Mouse (Mus musculus) small intestine, adult 2 months (tissue): ENCODE measurements around the gene Pycard. TPM values are rescaled to one million over a fixed set of nuclear protein-coding genes. Genes with fewer than 3 reads are reported as not detected.

Experiments
- H3K27ac ChIP-seq: fragments of 200-500 bp; 2 replicates; pipeline ENCODE4 v1.5.1; 2012; ENCODE audit warnings: low read depth, low read length, control low read depth, inconsistent platforms; ENCODE audit not compliant: insufficient read depth
- H3K27me3 ChIP-seq: fragments of 200-500 bp; 2 replicates; pipeline ENCODE4 v1.6.1; 2012; ENCODE audit warnings: mild to moderate bottlenecking, moderate library complexity, low read length, inconsistent platforms; ENCODE audit not compliant: control insufficient read depth, insufficient read depth
- H3K36me3 ChIP-seq: fragments of 200-500 bp; 2 replicates; pipeline ENCODE4 v1.6.1; 2012; ENCODE audit warnings: mild to moderate bottlenecking, low read length, control low read depth, inconsistent platforms; ENCODE audit not compliant: control insufficient read depth, insufficient read depth
- H3K4me1 ChIP-seq: fragments of 200-500 bp; 2 replicates; pipeline ENCODE4 v1.6.1; 2012; ENCODE audit warnings: low read length, inconsistent platforms, mixed read lengths; ENCODE audit not compliant: control insufficient read depth, insufficient read depth, insufficient read length
- H3K4me3 ChIP-seq: fragments of 200-500 bp; 2 replicates; pipeline ENCODE4 v1.5.1; 2012; ENCODE audit warnings: low read depth, mild to moderate bottlenecking, control low read depth, inconsistent platforms, low read length, moderate library complexity
- CTCF ChIP-seq: fragments of 200-500 bp; IDR thresholded peaks from 2 replicates; pipeline ENCODE4 v1.5.1; 2012; ENCODE audit warnings: low read depth, mild to moderate bottlenecking, control low read depth, inconsistent platforms, low read length, moderate library complexity, mixed read lengths; ENCODE audit not compliant: insufficient replicate concordance, insufficient read length; ENCODE audit errors: extremely low read depth
- POLR2A ChIP-seq: fragments of 200-500 bp; IDR thresholded peaks from 2 replicates; pipeline ENCODE4 v1.6.1; 2012; ENCODE audit warnings: low read depth, mild to moderate bottlenecking, control low read depth, inconsistent platforms, low read length, moderate library complexity
- WGBS: fragments of 180-500 bp; shearing (Covaris S2); methylation state at CpG from one replicate; pipeline ENCODE4 v1.1.7; 2018; 5-methylcytosine and 5-hydroxymethylcytosine counted together
- polyA plus RNA-seq: library from polyadenylated mRNA; depleted of rRNA; stranded (reverse); fragments of >200 nt; gene quantifications from 2 replicates; pipeline ENCODE4 v1.2.3, GENCODE M21; 2012

The Pycard gene
- polyA plus RNA-seq, 1 experiment, result 952 TPM

DNA sequence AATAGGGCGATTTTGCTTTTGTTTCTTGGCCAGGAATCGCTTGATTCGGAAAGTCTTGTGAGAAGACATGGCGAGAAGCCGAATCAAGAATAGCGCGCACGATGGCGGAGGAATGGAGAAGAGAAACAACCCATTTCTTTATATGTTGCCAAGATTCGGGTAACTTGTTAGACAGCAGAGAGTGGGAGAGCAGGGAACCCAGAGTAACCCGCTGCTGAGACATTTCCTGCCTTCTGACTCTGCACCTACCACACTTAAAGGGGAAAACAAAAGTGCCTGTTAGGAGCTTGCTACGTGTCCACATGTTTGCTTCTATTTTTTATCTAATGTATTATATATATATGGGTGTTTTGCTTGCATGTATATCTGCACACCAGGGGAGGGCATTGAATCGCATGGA lies 19.4 kb upstream of the Pycard start:
- H3K27ac ChIP-seq, result no peak overlapping the region
- peaks cover 2% of the 10 kb centered on the region; the same call in 1 of the 2 replicates for H3K4me1 ChIP-seq
- TF ChIP-seq POLR2A (no peak), CTCF (no peak)
- H3K4me3 ChIP-seq, result no peak overlapping the region
- no peaks in the 10 kb centered on the region for H3K27me3 ChIP-seq
- WGBS, result 93% methylated on average over 13 of the region's 13 CpGs
- peaks cover 12% of the 10 kb centered on the region for H3K36me3 ChIP-seq

DNA sequence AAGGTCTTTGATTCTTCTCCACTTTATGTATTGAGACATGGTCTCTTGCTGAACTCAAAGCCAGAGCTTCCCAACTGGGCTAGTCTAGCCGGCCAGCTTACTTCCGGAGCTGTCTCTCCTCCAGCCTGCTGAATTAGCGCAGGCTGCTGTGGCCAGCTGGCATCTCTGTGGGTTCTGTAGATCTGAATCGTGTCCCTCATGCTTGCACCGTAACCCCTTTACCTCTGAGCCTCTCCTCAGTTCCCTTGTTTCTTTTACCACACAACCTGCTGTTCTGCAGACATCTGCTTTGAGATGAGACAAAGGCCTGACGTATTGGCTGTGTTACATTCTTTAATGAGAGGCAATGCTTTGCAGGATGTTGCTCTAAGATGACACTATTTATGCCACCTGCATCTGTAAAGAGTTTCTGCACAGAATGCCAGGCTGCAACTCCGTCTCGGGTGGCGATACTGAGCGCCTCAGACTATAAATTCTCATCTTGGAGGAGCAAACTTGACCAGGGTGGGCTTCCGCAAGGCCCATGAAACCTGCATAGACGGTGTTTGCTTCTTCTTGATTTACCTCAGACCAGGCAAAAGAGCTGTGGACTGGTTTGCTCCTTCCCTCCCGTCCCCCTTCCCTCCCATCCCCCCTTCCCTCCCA lies 18.6 kb upstream of the Pycard start:
- TF ChIP-seq CTCF (no peak), POLR2A (no peak)
- Histone ChIP-seq H3K4me1 (peaks cover 2% of the 10 kb centered on the region; the same call in 1 of the 2 replicates), H3K4me3 (no peak overlapping the region), H3K36me3 (peaks cover 16% of the 10 kb centered on the region), H3K27ac (no peak overlapping the region), H3K27me3 (no peaks in the 10 kb centered on the region)
- 86% methylated on average over 13 of the region's 13 CpGs for WGBS

DNA sequence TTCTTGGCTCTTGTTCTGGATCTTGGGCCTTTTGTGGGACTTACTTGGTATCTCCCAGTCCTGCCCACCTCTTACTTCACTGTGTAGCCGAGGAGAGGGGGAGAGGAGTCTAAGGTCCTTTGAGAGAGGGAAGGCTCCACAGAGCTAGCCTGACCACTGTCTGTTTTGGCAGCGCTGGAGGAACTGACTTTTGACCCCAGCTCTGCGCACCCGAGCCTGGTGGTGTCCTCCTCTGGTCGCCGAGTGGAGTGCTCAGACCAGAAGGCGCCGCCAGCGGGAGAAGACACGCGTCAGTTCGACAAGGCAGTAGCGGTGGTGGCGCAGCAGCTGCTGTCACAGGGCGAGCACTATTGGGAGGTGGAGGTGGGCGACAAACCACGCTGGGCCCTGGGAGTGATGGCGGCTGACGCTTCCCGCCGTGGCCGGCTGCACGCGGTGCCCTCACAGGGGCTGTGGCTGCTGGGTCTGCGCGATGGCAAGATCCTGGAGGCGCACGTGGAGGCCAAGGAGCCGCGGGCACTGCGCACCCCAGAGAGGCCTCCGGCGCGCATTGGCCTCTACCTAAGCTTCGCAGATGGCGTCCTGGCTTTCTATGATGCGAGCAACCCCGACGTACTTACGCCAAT lies 16.2 kb upstream of the Pycard start:
- H3K27me3 ChIP-seq, result no peaks in the 10 kb centered on the region
- TF ChIP-seq POLR2A, result no peak
- no peak for TF ChIP-seq CTCF
- H3K4me1 ChIP-seq, result peaks cover 9% of the 10 kb centered on the region
- H3K27ac ChIP-seq, result no peak overlapping the region
- peaks cover 16% of the 10 kb centered on the region for H3K36me3 ChIP-seq
- WGBS, result 75% methylated on average over 40 of the region's 40 CpGs
- H3K4me3 ChIP-seq, result no peak overlapping the region

DNA sequence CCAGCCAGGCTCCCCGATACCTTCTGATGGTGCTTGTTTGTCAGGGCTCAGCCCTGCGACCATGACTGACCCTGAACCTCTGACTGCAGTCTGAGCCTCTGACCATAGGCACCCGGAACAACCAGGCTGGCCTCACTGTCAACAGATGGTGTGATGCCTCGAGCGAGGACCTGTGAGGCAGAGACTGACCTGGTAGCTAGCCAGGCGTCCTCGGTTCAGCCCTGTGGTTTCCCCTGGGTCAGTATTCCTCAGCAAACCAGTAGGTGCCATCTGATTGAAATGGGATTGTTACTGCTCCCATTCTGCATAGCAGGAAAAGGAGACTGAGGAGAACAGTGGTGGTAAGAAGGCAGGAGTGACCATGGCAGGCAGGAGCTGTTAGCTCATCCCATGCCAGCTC lies 12.5 kb upstream of the Pycard start:
- WGBS, result 62% methylated on average over 7 of the region's 7 CpGs
- TF ChIP-seq CTCF, result no peak
- TF ChIP-seq POLR2A, result no peak
- no peak overlapping the region for H3K27ac ChIP-seq

DNA sequence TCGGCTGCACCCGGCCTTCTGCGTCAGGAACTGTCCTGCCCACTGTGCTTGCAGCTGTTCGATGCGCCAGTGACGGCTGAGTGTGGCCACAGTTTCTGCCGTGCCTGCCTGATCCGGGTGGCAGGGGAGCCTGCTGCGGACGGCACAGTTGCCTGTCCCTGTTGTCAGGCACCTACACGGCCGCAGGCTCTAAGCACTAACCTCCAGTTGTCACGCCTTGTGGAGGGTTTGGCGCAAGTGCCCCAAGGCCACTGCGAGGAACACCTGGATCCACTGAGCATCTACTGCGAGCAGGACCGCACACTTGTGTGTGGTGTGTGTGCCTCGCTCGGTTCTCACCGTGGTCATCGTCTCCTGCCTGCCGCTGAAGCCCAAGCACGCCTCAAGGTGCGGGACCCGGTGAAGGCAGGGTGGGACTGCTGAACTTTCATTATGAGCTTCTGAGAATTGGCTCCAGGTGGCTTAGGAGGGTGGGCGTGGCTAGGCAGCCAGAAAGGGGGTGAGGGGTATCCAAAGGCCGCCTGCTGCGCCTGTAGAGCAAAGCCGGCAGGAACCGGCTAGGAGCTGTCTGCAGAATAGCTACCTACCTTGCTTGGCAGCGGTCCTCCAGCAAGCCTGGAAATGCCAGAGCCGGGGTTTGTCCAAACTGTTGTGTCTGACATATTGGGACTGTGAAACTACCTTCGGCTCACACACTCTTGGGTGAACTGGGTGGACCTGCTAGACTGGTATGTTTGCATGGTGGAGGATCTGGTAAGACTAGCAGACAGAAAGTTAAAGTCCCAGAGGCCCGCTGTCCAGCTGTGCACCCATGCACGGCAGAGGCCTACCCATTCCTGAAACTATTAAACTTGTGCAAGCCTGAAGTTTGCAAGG lies 11.1 kb upstream of the Pycard start:
- peak; percentile 48; the same call in 1 of the 2 replicates for TF ChIP-seq POLR2A
- TF ChIP-seq CTCF, result no peak
- peaks cover 13% of the 10 kb centered on the region for H3K36me3 ChIP-seq
- H3K27ac ChIP-seq, result peak overlapping the region; percentile 95
- peak overlapping the region; percentile 66 for H3K4me3 ChIP-seq
- WGBS, result 17% methylated on average over 35 of the region's 35 CpGs
- peaks cover 13% of the 10 kb centered on the region for H3K4me1 ChIP-seq
- H3K27me3 ChIP-seq, result no peaks in the 10 kb centered on the region

More for the DNA sequence above, 12.5 kb upstream of the Pycard start:
- Histone ChIP-seq H3K36me3 (peaks cover 16% of the 10 kb centered on the region), H3K27me3 (no peaks in the 10 kb centered on the region), H3K4me3 (no peak overlapping the region), H3K4me1 (peaks cover 13% of the 10 kb centered on the region)

DNA sequence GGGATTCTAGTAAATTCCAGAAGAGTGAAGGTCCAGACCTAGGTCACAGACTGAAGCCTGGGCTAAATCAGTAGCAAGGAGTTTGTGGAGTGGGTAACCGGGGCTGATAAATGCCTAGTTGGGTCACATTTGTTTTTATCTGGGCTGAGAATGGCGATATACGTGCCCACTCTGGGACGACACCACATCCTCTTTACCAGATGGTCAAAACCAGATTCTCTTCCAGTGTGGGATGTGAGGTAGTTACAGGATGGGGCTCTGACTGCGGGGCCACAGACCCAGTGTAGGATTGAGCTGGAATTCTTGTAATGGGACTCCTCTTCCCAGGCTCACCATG lies 10.5 kb upstream of the Pycard start:
- Histone ChIP-seq H3K36me3 (peaks cover 8% of the 10 kb centered on the region), H3K4me1 (peaks cover 13% of the 10 kb centered on the region), H3K4me3 (peak overlapping the region; percentile 66), H3K27me3 (no peaks in the 10 kb centered on the region), H3K27ac (peak overlapping the region; percentile 95)
- 25% methylated on average over 5 of the region's 5 CpGs for WGBS
- no peak for TF ChIP-seq POLR2A
- TF ChIP-seq CTCF, result no peak

DNA sequence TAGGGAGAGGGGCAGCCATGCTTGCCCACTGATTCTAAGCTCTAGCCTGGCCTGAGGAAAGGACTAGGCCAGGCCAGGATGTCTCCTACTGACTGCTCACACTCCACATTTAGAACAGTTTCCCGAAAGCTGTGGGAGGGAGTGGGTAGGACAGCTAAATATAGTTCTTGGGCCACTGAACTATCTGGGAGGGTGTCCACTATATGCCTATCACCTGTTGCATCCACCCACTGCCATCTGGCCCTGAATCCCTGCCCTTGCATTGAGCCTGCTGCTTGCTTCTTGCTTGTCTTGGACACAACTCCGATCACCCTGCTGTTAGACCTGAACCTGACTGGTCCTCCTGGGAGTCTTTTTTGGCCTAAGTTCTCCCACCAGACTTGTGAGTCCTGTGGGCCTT lies 10.0 kb upstream of the Pycard start, which contains the start of gene Trim72:
Gene Trim72 (plus strand): TSS at position 262 of the 400 bp plus-strand sequence.
- no peaks in the 10 kb centered on the region for H3K27me3 ChIP-seq
- TF ChIP-seq CTCF, result no peak
- 55% methylated on average over 2 of the region's 2 CpGs for WGBS
- peaks cover 13% of the 10 kb centered on the region for H3K4me1 ChIP-seq
- H3K27ac ChIP-seq, result peak within 1 kb of the TSS; percentile 95
- H3K36me3 ChIP-seq, result peaks cover 7% of the 10 kb centered on the region
- peak within 1 kb of the TSS; percentile 66 for H3K4me3 ChIP-seq
